Mouse (Mus musculus) gastrocnemius, adult 18-20 months (tissue): ENCODE results near the gene Elp5. TPM values are rescaled to one million over a fixed set of nuclear protein-coding genes. Genes with fewer than 3 reads are reported as not detected.
A peak's percentile ranks its signal among the peaks of the same experiment; 100 is the strongest.
"Not testable (repeated sequence)": the region's sequence is repeated elsewhere in the genome, so short reads cannot be mapped to it uniquely, and the experiment has no call there.

ENCODE experiments used
- DNase-seq: peaks from one replicate; pipeline ENCODE4 v3.0.0; 2021; ENCODE audit warnings: low spot score
- total RNA-seq, 2 experiments: library from RNA; stranded (reverse); gene quantifications; 2 replicates each; pipeline ENCODE4 v1.2.3; 2021

Gene Elp5
- total RNA-seq, 2 experiments from 2014 or later, result 35.1 to 35.3 TPM

- not testable (repeated sequence) for DNase-seq
These were observed 33.9 kb upstream of the Elp5 start for GRCm38 (mm10) chr11:70016177-70016576.

- DNase-seq, result no peak
These were observed 33.4 kb upstream of the Elp5 start for GRCm38 (mm10) chr11:70015677-70016076.

DNA sequence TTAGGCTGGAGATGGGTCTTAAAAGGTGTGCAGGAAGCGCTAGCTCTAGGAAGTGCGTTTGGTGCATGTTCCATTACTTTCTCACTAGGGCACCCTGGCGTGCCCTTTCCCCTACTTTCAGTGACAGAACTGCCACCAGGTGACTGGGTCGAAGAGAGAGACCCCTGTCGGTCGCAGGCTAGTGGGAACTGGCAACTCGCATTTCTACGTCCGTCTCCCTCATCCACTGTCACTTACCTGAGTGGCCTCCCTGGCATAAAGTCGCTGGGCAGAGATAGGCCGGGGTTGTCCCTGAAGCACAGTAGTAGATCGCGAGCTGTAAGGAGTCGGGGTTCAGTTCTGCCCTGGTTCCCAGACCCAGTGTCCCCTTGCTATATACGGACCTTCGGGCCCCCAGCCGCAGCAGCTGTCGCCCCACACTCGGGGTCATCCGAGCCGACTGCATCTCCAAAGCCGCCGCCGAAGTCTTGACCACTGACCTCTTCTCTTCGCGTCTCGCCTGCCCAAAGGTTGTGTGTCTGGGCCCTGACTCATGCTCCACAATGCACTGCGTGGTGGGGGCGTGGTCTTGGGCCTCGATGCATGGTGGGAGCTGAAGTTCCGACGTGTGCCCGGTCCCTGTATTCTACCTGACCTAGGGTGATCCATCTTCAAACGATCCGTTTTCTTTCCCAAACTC, 32.7 kb upstream of the Elp5 start, which contains the start of gene Acadvl:
Gene Acadvl (minus strand): TSS at position 532 of the 679 bp plus-strand sequence.
- DNase-seq, result peak; percentile 92

DNA sequence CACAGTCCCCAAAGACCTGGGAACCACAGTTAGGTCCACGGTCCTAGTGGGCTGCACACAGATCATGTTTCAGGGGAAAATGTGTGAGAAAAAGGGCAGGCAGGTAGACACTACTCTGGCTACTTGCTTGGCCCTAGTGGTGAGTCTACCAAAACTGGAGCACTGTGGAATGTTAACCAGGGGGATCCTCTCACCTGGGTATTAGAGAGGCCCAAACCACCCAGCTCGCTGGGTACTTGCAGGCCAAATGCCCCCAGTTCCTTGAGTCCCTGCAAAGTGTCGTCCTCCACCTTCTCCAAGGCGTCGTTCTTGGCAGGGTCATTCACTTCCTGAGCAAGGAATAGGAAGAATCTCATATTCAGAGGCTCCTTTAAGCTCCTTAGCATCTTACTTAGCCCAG, 31.7 kb upstream of the Elp5 start:
- no peak for DNase-seq

DNA sequence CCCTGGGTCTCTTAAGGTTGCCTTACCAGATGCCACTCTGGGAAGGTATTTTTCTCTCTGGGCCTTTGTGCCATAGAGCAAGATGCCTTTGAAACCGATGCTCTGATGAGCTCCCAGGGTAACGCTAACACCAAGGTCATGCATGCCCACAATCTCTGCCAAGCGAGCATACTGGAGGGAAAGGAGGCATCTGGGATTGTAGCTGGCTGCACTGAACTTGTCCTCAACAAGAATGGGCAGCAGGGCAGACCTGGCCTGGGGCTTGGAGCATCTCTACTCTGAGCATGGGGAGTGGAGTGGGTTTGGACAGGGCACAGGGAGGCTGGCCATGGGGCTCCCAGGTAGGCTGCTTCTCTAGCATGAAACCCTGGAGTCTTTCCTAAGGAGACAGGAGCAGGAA, 31.1 kb upstream of the Elp5 start:
- no peak for DNase-seq

DNA sequence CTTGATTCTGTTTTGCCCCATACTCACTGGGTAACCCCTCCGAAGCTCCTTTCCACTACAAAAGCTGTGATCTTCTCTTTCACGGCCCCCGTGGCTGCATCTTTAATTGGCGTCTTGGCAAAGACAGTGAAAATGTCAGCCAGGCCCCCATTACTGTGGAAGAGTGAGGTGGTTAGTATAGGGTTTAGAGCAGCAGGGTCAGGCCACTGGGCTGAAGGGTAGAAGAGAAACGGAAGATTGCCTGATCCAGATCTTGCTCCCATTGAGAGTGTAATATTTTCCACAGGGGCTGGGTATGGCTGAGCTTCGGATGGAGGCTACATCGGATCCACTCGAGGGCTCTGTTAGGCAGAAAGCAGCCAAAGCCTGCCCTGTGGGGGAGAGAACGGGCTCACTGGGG, 30.6 kb upstream of the Elp5 start:
- no peak for DNase-seq

GRCm38 (mm10) chr11:70010961-70011360, 28.6 kb upstream of the Elp5 start:
- no peak for DNase-seq

- DNase-seq, result no peak
These were observed 28.2 kb upstream of the Elp5 start for GRCm38 (mm10) chr11:70010548-70010947.

- DNase-seq, result no peak
These were observed 27.7 kb upstream of the Elp5 start for GRCm38 (mm10) chr11:70010033-70010432.

GRCm38 (mm10) chr11:70005521-70005920, 23.2 kb upstream of the Elp5 start:
- DNase-seq, result no peak

GRCm38 (mm10) chr11:70002471-70002870, 20.2 kb upstream of the Elp5 start:
- no peak for DNase-seq

DNA sequence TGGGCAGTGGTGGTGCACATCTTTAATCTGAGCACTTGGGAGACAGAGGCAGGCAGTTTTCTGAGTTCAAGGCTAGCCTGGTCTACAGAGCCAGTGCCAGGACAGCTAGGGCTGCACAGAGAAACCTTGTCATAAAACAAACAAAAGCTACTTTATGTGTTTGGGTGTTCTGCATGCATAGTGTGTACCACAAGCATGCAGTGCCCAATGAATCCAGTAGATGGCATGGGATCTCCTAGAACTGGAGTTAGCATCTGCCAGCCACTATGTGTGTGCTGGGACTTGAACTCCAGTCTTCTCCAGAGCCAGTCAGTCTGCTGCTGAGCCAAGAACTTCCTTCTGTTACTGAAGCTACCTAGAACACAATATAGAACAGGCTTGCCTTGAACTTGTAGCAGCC, 19.5 kb upstream of the Elp5 start:
- DNase-seq, result no peak

DNA sequence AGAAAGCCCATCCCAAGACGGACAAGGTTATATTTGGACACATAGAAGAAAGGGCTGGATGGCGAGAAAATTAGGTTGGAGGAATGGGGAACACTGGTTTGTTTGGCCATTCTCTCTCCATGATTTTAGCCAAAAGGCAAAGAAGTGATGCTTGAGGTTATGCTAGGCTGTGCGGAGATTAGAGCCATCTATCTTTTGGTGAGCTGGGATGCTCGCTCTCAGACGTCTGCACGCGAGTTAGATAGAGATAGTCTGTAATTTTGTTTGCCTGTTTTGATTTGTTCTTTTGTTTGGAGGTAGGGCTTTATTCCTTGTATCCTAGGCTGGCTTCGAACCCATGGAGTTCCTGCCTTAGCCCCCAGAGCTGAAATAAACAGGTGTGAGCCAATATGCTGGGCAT, 18.8 kb upstream of the Elp5 start:
- no peak for DNase-seq

DNA sequence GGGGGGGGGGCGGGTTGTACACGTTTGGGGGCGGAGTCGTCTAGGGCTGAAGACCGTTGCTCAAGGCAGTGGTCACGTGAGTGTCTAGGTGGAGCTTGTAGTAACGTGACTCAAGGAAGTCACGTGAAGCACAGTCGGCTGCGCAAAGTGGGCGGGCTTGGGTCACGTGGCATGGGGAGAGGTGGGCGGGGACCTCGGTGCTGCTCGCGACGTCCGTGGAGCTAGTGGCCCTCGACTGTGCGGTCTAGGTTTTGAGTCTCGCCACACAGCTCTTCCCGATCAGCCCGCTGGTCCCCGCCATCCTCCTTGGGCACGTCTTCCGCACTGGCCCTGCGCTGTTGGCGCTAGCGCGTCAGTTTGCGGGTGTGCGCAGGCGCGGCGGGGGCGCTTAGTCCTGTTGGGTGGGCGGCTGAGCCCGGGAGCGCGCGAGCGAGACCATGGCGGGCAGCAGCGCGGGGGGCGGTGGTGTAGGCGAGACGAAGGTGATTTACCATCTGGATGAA, 18.1 kb upstream of the Elp5 start, which contains the start of gene Dvl2:
Gene Dvl2 (plus strand): TSS at position 200 of the 503 bp plus-strand sequence.
- DNase-seq, result peak; percentile 92

GRCm38 (mm10) chr11:69999666-70000065, 17.3 kb upstream of the Elp5 start:
- no peak for DNase-seq

GRCm38 (mm10) chr11:69998567-69999491, 16.5 kb upstream of the Elp5 start:
- no peak for DNase-seq

- DNase-seq, result peak; percentile 90
These were observed 14.8 kb upstream of the Elp5 start for GRCm38 (mm10) chr11:69997070-69997509.

DNA sequence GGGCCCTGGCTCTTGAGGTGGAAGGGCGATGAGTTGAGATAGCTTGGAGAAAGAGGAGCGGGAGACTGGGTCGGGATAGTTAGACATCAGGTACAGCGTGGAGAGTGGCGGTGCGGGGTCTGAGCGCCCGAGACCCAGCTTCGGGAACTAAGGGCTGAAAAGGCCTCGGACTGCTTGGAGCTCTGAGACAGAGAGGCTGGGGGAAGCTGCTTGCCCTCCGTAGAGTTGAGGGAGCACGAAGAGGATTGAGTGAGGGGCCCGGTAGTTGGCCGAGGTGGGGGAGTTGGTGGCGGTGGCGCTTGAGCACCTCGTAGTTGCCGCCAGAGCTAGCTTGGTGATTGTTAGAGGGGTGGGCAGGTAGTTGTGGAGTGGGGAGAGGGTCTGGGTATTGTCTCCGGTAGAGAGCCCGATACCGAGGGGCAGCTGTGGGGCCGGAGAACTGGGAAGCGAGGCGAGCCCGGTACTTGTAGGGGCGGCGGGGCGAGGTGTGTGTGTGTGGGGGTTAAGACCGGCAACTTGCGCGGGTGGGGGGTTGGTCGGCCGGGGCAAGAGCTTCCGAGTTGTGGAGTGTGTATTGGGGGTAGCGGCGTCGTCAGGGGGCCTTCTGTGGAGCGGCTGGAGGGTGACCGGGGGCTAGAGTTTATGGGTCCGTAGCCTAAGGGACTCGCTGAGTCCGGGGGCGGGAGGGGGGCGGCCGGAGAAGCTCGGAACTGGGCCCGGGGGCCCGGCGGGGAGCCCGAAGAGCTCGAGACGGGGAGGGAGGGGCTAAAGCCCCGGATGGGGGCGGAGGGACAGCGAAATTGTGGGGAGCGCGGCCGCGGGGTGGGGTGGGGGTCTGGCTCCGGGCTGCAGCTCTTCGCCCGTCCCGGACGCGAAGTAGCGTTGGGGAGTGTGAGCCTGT, 14.1 kb upstream of the Elp5 start:
- DNase-seq, result peak; percentile 43

- DNase-seq, result peak; percentile 99
These were observed 13.2 kb upstream of the Elp5 start, which contains the start of gene Phf23 for GRCm38 (mm10) chr11:69995391-69995960. Gene Phf23 (plus strand): TSS chr11:69995777.

- DNase-seq, result no peak
These were observed 12.2 kb upstream of the Elp5 start for GRCm38 (mm10) chr11:69994401-69995090.
